Mouse (Mus musculus): ENCODE results near the gene Cluh.

DNA sequence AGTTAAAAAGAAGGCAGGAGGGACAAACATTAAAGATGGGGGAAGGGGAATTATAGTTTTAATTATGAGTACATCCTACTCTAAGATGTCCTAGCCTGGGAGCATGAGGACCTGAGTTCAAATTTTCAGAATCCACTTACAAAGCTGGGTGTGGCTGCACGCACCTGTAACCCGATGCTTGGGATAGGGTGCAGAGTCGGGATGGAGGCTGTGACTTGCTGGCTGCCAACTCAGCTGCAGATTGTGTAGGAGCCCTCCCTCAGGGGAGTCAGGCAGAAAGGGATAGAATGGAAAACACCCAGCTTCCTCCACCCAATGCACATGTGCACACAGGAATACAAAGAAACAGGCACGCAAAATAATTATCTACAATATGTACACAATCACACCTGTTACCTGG is 35.9 kb upstream of the Cluh start:
- TF ChIP-seq CTCF (IDR thresholded peaks at IDR 0.05; ENCODE audit: low read depth, low read length): no peak
- no peak for TF ChIP-seq GATA1 (IDR thresholded peaks at IDR 0.05; ENCODE audit: borderline replicate concordance, low read length)
- no peak for TF ChIP-seq POLR2AphosphoS5 (IDR thresholded peaks at IDR 0.05; ENCODE audit: insufficient replicate concordance, low read depth, low read length)
- no peak for TF ChIP-seq TAL1 (conservative IDR thresholded peaks at IDR 0.05; ENCODE audit: low read depth, low read length)
